Mouse (Mus musculus): ENCODE measurements at regions not wholly inside any gene's neighbourhood (a gene's known extent, or its start where the extent isn't known, plus 50 kb on each side); places are given as distances from the start of the nearest gene placed in this dataset.

GRCm38 (mm10) chr3:149112878-149113277, 122.5 kb upstream of the Adgrl2 start:
- TF ChIP-seq POLR2A (IDR thresholded peaks at IDR 0.05; ENCODE audit: insufficient read depth, low read length) (no peak), CTCF (IDR thresholded peaks at IDR 0.05; ENCODE audit: low read depth, low read length) (no peak), EP300 (IDR thresholded peaks at IDR 0.05; ENCODE audit: insufficient read depth, low read depth, low read length) (no peak)
